Mouse (Mus musculus): ENCODE data around the gene Pttg1ip. TPM values are rescaled to one million over a fixed set of nuclear protein-coding genes. Genes with fewer than 3 reads are reported as not detected.
A peak's percentile ranks its signal among the peaks of the same experiment; 100 is the strongest.

Gene Pttg1ip
- 66.6 and 67.2 TPM in 2 replicates for polyA plus RNA-seq (2016; fragmentation: Nextera tagmentation; extraction: Ambion mirVana)

- H3K4me3 ChIP-seq, result peak within 1 kb of the TSS; percentile 85
- peaks cover 8% of the 10 kb centered on the region; the same call in 1 of the 2 replicates for H3K36me3 ChIP-seq
- H3K4me1 ChIP-seq (replicated peaks), result peaks cover 31% of the 10 kb centered on the region
- peak; percentile 96 for DNase-seq (ENCODE audit: low spot score)
- peak within 1 kb of the TSS; percentile 93 for H3K27ac ChIP-seq
- no peaks in the 10 kb centered on the region for H3K27me3 ChIP-seq (ENCODE audit: insufficient read depth, poor library complexity, severe bottlenecking)
- under 1% methylated on average over 64 of the region's 64 CpGs for WGBS
- no peaks in the 10 kb centered on the region for H3K9me3 ChIP-seq
Measured at GRCm38 (mm10) chr10:77581408-77582284, at the start of gene Pttg1ip. TSS of gene Pttg1ip (plus strand) at chr10:77581720.

DNA sequence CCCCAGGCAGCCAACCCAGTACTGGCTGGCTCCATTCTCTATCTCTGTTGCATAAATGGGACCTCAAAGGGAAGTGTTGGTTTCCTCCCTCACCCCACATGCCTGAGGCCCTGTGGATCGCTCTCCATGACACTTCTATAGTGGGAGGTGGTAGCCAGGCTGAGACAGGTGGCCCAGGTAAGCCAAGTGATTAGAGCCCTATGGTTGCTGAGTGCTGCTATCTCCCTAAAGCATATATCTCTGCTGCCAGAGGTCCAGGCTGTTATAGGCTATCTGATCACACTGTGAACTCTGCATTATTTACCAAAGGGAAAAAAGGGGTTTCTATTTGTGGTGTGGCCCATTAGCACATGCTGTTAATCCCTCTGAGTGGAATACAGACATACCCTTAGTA lies 49.5 kb upstream of the Pttg1ip start:
- no peak overlapping the region for H3K27ac ChIP-seq
- H3K9me3 ChIP-seq, result no peaks in the 10 kb centered on the region
- H3K4me1 ChIP-seq (replicated peaks), result peaks cover 5% of the 10 kb centered on the region; the same call in 1 of the 2 replicates
- no peaks in the 10 kb centered on the region for H3K36me3 ChIP-seq
- H3K4me3 ChIP-seq, result no peak overlapping the region
- DNase-seq (ENCODE audit: low spot score), result no peak
- 92% methylated on average over 1 of the region's 1 CpGs for WGBS
- no peaks in the 10 kb centered on the region for H3K27me3 ChIP-seq (ENCODE audit: insufficient read depth, poor library complexity, severe bottlenecking)

- Histone ChIP-seq H3K4me1 (replicated peaks) (peaks cover 7% of the 10 kb centered on the region; the same call in 1 of the 2 replicates), H3K4me3 (no peak overlapping the region), H3K36me3 (no peaks in the 10 kb centered on the region), H3K27ac (no peak overlapping the region), H3K27me3 (ENCODE audit: insufficient read depth, poor library complexity, severe bottlenecking) (no peaks in the 10 kb centered on the region), H3K9me3 (no peaks in the 10 kb centered on the region)
- DNase-seq (ENCODE audit: low spot score), result no peak
- WGBS, result 77% methylated on average over 8 of the region's 8 CpGs
Measured at GRCm38 (mm10) chr10:77536727-77537126, 44.8 kb upstream of the Pttg1ip start.

- WGBS, result 85% methylated on average over 11 of the region's 11 CpGs
- no peak for DNase-seq (ENCODE audit: low spot score)
- Histone ChIP-seq H3K9me3 (no peaks in the 10 kb centered on the region), H3K36me3 (no peaks in the 10 kb centered on the region), H3K27me3 (ENCODE audit: insufficient read depth, poor library complexity, severe bottlenecking) (no peaks in the 10 kb centered on the region), H3K4me3 (no peak overlapping the region), H3K27ac (no peak overlapping the region), H3K4me1 (replicated peaks) (peaks cover 10% of the 10 kb centered on the region; the same call in 1 of the 2 replicates)
Measured at GRCm38 (mm10) chr10:77537215-77538209, 44.0 kb upstream of the Pttg1ip start.

DNA sequence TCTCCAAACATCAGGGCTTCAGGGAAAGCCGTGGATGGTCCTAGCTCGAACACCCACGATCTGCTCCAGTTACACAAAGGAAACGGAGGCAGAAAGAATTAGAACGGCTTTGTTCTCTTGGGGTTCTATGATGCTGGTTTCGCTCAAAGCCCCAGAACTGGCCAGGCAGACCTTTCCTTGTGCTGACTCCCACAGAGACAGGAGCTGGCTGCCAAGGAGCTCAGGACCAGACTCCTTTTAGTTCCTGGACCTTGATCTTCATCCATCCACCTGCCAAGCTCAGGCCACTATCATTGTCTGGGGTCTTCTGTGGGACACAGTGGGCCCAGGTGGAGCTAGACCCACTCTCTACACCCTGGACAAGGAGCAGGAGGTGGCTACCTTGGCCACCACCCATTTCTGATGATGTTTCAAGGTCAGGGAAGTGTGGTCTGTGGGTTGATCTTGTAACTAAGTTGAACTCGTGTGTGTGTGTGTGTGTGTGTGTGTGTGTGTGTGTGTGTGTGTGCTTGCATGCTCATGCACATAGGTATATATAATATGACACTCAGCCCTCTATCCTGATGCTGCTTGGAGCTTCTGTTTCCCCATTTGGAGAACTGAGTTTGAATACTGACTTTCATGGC lies 42.1 kb upstream of the Pttg1ip start:
- no peak for DNase-seq (ENCODE audit: low spot score)
- Histone ChIP-seq H3K36me3 (no peaks in the 10 kb centered on the region), H3K4me1 (replicated peaks) (0 out of 2 replicates have a peak, but pooled peaks cover 5% of the 10 kb centered on the region), H3K4me3 (no peak overlapping the region), H3K9me3 (no peaks in the 10 kb centered on the region), H3K27ac (no peak overlapping the region), H3K27me3 (ENCODE audit: insufficient read depth, poor library complexity, severe bottlenecking) (no peaks in the 10 kb centered on the region)
- WGBS, result 84% methylated on average over 7 of the region's 7 CpGs

DNA sequence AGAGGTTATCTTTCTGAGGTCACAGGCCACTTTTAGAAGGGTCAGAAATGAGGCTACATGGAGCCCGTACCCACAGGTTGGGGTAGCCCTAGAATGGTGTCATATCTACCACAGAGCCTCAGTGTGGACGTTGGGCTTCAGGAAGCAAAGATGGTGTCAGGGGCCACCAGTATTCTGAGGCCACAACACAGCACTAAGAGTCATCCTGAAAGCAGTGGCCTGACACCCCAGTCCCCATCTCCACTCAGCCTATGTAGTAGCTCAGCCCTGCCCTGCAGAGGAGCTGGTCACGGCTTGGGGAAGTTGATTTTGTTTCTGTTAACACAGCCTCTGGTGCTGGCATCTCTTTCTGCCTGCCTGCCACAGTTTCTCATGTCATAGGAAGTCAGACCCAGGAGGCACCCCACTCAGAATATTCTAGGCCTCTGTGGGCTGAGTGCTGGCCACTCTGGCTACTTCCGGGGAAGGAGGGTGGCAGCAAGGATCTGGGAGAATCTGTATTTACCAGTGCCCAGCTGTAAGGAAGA lies 40.9 kb upstream of the Pttg1ip start:
- 85% methylated on average over 4 of the region's 4 CpGs for WGBS
- H3K4me1 ChIP-seq (replicated peaks), result 0 out of 2 replicates have a peak, but pooled peaks cover 5% of the 10 kb centered on the region
- H3K36me3 ChIP-seq, result no peaks in the 10 kb centered on the region
- no peak overlapping the region for H3K27ac ChIP-seq
- H3K27me3 ChIP-seq (ENCODE audit: insufficient read depth, poor library complexity, severe bottlenecking), result no peaks in the 10 kb centered on the region
- H3K9me3 ChIP-seq, result no peaks in the 10 kb centered on the region
- no peak for DNase-seq (ENCODE audit: low spot score)
- H3K4me3 ChIP-seq, result no peak overlapping the region

DNA sequence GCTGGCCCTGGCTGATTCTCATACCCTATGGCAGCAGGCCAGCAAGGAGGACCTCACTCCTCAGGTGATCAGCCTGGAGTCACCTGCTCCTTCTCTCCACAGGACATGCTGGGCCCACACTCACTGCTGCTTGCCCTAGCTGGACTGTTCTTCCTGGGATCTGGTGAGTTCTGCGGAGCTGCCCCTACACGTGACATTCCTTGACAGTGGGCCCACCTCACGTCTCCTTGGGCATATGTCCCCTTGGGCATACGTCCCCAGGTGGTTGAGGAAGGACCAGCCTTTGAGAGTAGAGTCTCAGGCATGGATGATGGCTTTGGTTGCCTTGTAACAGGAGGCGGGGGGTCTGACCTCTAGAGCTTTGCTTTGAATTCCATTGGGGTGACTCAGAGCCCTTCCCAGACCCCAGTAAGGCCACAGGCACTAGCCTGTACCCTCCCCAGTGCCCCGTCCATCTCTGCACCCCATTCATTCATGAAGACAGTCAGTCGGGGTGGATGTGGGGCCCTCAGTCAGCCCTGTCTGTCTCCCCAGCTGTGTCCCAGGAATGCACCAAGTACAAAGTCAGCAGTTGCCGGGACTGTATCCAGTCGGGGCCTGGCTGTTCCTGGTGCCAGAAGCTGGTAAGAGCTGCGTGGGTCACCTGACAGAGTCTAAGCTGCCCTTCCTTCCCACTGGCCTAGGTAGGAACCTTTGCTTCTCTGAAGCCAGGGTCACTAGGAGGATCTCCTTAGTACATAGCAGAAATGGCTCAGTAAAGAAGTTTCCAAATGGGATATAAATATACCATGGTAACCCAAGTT lies 39.5 kb upstream of the Pttg1ip start:
- WGBS, result 80% methylated on average over 10 of the region's 10 CpGs
- Histone ChIP-seq H3K27me3 (ENCODE audit: insufficient read depth, poor library complexity, severe bottlenecking) (no peaks in the 10 kb centered on the region), H3K9me3 (no peaks in the 10 kb centered on the region), H3K4me3 (no peak overlapping the region), H3K36me3 (no peaks in the 10 kb centered on the region), H3K27ac (no peak overlapping the region), H3K4me1 (replicated peaks) (0 out of 2 replicates have a peak, but pooled peaks cover 5% of the 10 kb centered on the region)
- no peak for DNase-seq (ENCODE audit: low spot score)

DNA sequence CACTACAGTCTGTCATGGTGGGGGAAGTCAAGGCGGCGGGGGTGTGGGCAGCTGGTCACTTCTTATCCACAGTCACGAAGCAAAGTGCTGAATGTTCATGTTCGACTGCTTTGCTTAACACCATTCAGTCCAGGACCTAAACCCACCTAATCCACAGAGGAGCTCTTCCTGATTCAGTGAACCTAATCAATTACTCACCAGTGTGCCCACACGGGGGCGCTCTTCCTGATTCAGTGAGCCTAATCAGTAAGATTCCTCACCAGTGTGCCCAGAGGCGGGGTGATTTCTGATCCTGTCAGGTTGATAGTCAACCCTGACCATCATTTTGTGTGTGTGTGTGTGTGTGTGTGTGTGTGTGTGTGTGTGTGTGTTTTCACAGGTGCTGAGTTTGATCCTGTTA lies 38.3 kb upstream of the Pttg1ip start:
- peak; percentile 31 for DNase-seq (ENCODE audit: low spot score)
- H3K36me3 ChIP-seq, result no peaks in the 10 kb centered on the region
- H3K4me3 ChIP-seq, result no peak overlapping the region
- WGBS, result 41% methylated on average over 7 of the region's 7 CpGs
- 0 out of 2 replicates have a peak, but pooled peaks cover 5% of the 10 kb centered on the region for H3K4me1 ChIP-seq (replicated peaks)
- H3K27me3 ChIP-seq (ENCODE audit: insufficient read depth, poor library complexity, severe bottlenecking), result no peaks in the 10 kb centered on the region
- H3K27ac ChIP-seq, result no peak overlapping the region
- H3K9me3 ChIP-seq, result no peaks in the 10 kb centered on the region

- Histone ChIP-seq H3K27me3 (ENCODE audit: insufficient read depth, poor library complexity, severe bottlenecking) (no peaks in the 10 kb centered on the region), H3K27ac (no peak overlapping the region), H3K4me1 (replicated peaks) (0 out of 2 replicates have a peak, but pooled peaks cover 5% of the 10 kb centered on the region), H3K4me3 (no peak overlapping the region), H3K36me3 (no peaks in the 10 kb centered on the region), H3K9me3 (no peaks in the 10 kb centered on the region)
- 86% methylated on average over 5 of the region's 5 CpGs for WGBS
- DNase-seq (ENCODE audit: low spot score), result no peak
Measured at GRCm38 (mm10) chr10:77544916-77545315, 36.6 kb upstream of the Pttg1ip start.

- Histone ChIP-seq H3K4me3 (no peak overlapping the region), H3K4me1 (replicated peaks) (no peaks in the 10 kb centered on the region), H3K27me3 (ENCODE audit: insufficient read depth, poor library complexity, severe bottlenecking) (no peaks in the 10 kb centered on the region), H3K27ac (no peak overlapping the region), H3K9me3 (no peaks in the 10 kb centered on the region), H3K36me3 (no peaks in the 10 kb centered on the region)
- DNase-seq (ENCODE audit: low spot score), result no peak
- WGBS, result 87% methylated on average over 10 of the region's 10 CpGs
Measured at GRCm38 (mm10) chr10:77548576-77548975, 32.9 kb upstream of the Pttg1ip start.

DNA sequence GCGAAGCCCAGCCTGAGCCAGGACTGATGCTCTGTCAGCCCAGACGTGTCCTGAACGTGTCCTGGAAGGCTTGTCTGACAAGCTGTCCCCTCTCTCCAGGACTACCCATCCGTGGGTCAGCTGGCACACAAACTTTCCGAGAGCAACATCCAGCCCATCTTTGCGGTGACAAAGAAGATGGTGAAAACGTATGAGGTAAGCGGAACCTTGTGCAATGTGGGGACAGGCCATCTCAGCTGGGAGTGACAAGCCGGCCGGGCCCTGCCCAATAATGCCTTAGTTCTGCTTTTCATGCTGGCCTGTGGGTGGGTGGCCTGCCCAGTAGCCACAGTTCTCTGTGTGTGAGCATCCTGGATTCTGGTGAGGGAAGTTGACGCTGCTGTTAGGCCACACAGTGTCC lies 30.6 kb upstream of the Pttg1ip start:
- Histone ChIP-seq H3K27ac (no peak overlapping the region), H3K27me3 (ENCODE audit: insufficient read depth, poor library complexity, severe bottlenecking) (no peaks in the 10 kb centered on the region), H3K9me3 (no peaks in the 10 kb centered on the region), H3K4me1 (replicated peaks) (no peaks in the 10 kb centered on the region), H3K36me3 (no peaks in the 10 kb centered on the region), H3K4me3 (no peak overlapping the region)
- DNase-seq (ENCODE audit: low spot score), result no peak
- WGBS, result 78% methylated on average over 11 of the region's 11 CpGs

All from hindbrain, embryonic 10.5 days (tissue).